Mouse (Mus musculus) embryonic facial prominence, embryonic 13.5 days (tissue): ENCODE measurements at regions not wholly inside any gene's neighbourhood (a gene's known extent, or its start where the extent isn't known, plus 50 kb on each side); places are given as distances from the start of the nearest gene placed in this dataset.
A peak's percentile ranks its signal among the peaks of the same experiment; 100 is the strongest.

ENCODE experiments used
- ATAC-seq: fragments of 200-750 bp; cut with Nextera tagmentation; 2 replicates; pipeline ENCODE4 v1.8.0; 2017; ENCODE audit warnings: low read depth; ENCODE audit not compliant: insufficient number of reproducible peaks, insufficient read depth, low FRiP score, low TSS enrichment
- H3K27ac ChIP-seq: fragments of 300-500 bp; sonication (generic); 2 replicates; pipeline ENCODE4 v1.5.1; 2015; ENCODE audit warnings: moderate library complexity, mild to moderate bottlenecking, inconsistent platforms
- H3K27me3 ChIP-seq: fragments of 300-500 bp; sonication (generic); 2 replicates; pipeline ENCODE4 v1.6.1; 2015; ENCODE audit warnings: mild to moderate bottlenecking, inconsistent platforms
- H3K36me3 ChIP-seq: fragments of 300-500 bp; sonication (generic); 2 replicates; pipeline ENCODE4 v1.6.1; 2015; ENCODE audit warnings: mild to moderate bottlenecking, inconsistent platforms
- H3K4me1 ChIP-seq: fragments of 300-500 bp; sonication (generic); 2 replicates; pipeline ENCODE4 v1.6.1; 2015; ENCODE audit warnings: inconsistent platforms
- H3K4me2 ChIP-seq: fragments of 300-500 bp; sonication (generic); 2 replicates; pipeline ENCODE4 v1.6.1; 2015; ENCODE audit warnings: moderate library complexity, mild to moderate bottlenecking, inconsistent platforms
- H3K4me3 ChIP-seq: fragments of 300-500 bp; sonication (generic); 2 replicates; pipeline ENCODE4 v1.5.1; 2015; ENCODE audit warnings: mild to moderate bottlenecking, inconsistent platforms
- H3K9ac ChIP-seq: fragments of 300-500 bp; sonication (generic); 2 replicates; pipeline ENCODE4 v1.6.1; 2015; ENCODE audit warnings: mild to moderate bottlenecking, inconsistent platforms
- H3K9me3 ChIP-seq: fragments of 300-500 bp; sonication (generic); 2 replicates; pipeline ENCODE4 v1.6.1; 2016; ENCODE audit warnings: inconsistent platforms
- WGBS: fragments of 180-500 bp; shearing (Covaris S2); methylation state at CpG from one replicate; pipeline ENCODE4 v1.1.7; 2015; ENCODE audit warnings: mixed read lengths; 5-methylcytosine and 5-hydroxymethylcytosine counted together

- H3K27ac ChIP-seq = no peak overlapping the region
Measured at GRCm38 (mm10) chr13:73009547-73010475, 250.5 kb upstream of the Irx4 start.

GRCm38 (mm10) chr13:73019181-73019580, 241.1 kb upstream of the Irx4 start:
- Histone ChIP-seq H3K36me3 (no peaks in the 10 kb centered on the region), H3K4me3 (no peak overlapping the region), H3K9ac (no peak overlapping the region), H3K27ac (no peak overlapping the region), H3K4me1 (no peaks in the 10 kb centered on the region), H3K27me3 (no peaks in the 10 kb centered on the region), H3K4me2 (no peak overlapping the region), H3K9me3 (no peaks in the 10 kb centered on the region)
- ATAC-seq = no peak
- WGBS = 89% methylated on average over 10 of the region's 10 CpGs

More at GRCm38 (mm10) chr13:73009547-73010475, 250.5 kb upstream of the Irx4 start:
- Histone ChIP-seq H3K9me3 (no peaks in the 10 kb centered on the region), H3K27me3 (peaks cover 8% of the 10 kb centered on the region; the same call in 1 of the 2 replicates), H3K4me1 (peaks cover 5% of the 10 kb centered on the region; the same call in 1 of the 2 replicates), H3K4me3 (no peak overlapping the region), H3K4me2 (no peak overlapping the region), H3K36me3 (no peaks in the 10 kb centered on the region), H3K9ac (no peak overlapping the region)
- 79% methylated on average over 15 of the region's 15 CpGs for WGBS
- no peak for ATAC-seq

GRCm38 (mm10) chr13:73031217-73031616, 229.1 kb upstream of the Irx4 start:
- 69% methylated on average over 3 of the region's 3 CpGs for WGBS
- Histone ChIP-seq H3K27me3 (peaks cover 13% of the 10 kb centered on the region), H3K27ac (no peak overlapping the region)

GRCm38 (mm10) chr13:73033055-73033454, 227.2 kb upstream of the Irx4 start:
- WGBS = 33% methylated on average over 3 of the region's 3 CpGs
- Histone ChIP-seq H3K9me3 (no peaks in the 10 kb centered on the region), H3K27ac (no peak overlapping the region), H3K9ac (no peak overlapping the region), H3K27me3 (peaks cover 13% of the 10 kb centered on the region), H3K36me3 (no peaks in the 10 kb centered on the region), H3K4me3 (no peak overlapping the region), H3K4me1 (no peaks in the 10 kb centered on the region), H3K4me2 (no peak overlapping the region)
- no peak for ATAC-seq

More at GRCm38 (mm10) chr13:73031217-73031616, 229.1 kb upstream of the Irx4 start:
- Histone ChIP-seq H3K9ac (no peak overlapping the region), H3K36me3 (no peaks in the 10 kb centered on the region), H3K4me1 (no peaks in the 10 kb centered on the region), H3K4me2 (no peak overlapping the region), H3K9me3 (no peaks in the 10 kb centered on the region), H3K4me3 (no peak overlapping the region)
- ATAC-seq = no peak

GRCm38 (mm10) chr13:73034065-73034831, 226.0 kb upstream of the Irx4 start:
- H3K9ac ChIP-seq = no peak overlapping the region
- ATAC-seq = no peak
- H3K4me1 ChIP-seq = no peaks in the 10 kb centered on the region
- H3K36me3 ChIP-seq = no peaks in the 10 kb centered on the region
- peaks cover 16% of the 10 kb centered on the region for H3K27me3 ChIP-seq
- H3K4me2 ChIP-seq = no peak overlapping the region
- no peaks in the 10 kb centered on the region for H3K9me3 ChIP-seq
- WGBS = 20% methylated on average over 10 of the region's 10 CpGs
- no peak overlapping the region for H3K27ac ChIP-seq
- no peak overlapping the region for H3K4me3 ChIP-seq

GRCm38 (mm10) chr13:73034886-73035285, 225.4 kb upstream of the Irx4 start:
- no peak for ATAC-seq
- no peaks in the 10 kb centered on the region for H3K4me1 ChIP-seq
- no peak overlapping the region for H3K4me2 ChIP-seq
- no peak overlapping the region for H3K9ac ChIP-seq
- no peaks in the 10 kb centered on the region for H3K36me3 ChIP-seq
- no peaks in the 10 kb centered on the region for H3K9me3 ChIP-seq
- H3K4me3 ChIP-seq = no peak overlapping the region
- peaks cover 16% of the 10 kb centered on the region for H3K27me3 ChIP-seq
- 71% methylated on average over 10 of the region's 10 CpGs for WGBS
- no peak overlapping the region for H3K27ac ChIP-seq

- Histone ChIP-seq H3K4me3 (no peak overlapping the region), H3K27me3 (peaks cover 16% of the 10 kb centered on the region), H3K9me3 (no peaks in the 10 kb centered on the region), H3K36me3 (no peaks in the 10 kb centered on the region), H3K4me1 (no peaks in the 10 kb centered on the region), H3K4me2 (no peak overlapping the region), H3K27ac (no peak overlapping the region), H3K9ac (no peak overlapping the region)
- 61% methylated on average over 2 of the region's 2 CpGs for WGBS
- ATAC-seq = no peak
Measured at GRCm38 (mm10) chr13:73035336-73035940, 224.8 kb upstream of the Irx4 start.

- no peak overlapping the region for H3K4me3 ChIP-seq
- no peaks in the 10 kb centered on the region for H3K9me3 ChIP-seq
- no peak overlapping the region for H3K4me2 ChIP-seq
- H3K36me3 ChIP-seq = no peaks in the 10 kb centered on the region
- H3K9ac ChIP-seq = no peak overlapping the region
- H3K27me3 ChIP-seq = peaks cover 19% of the 10 kb centered on the region
- peaks cover 11% of the 10 kb centered on the region; the same call in 1 of the 2 replicates for H3K4me1 ChIP-seq
- WGBS = 86% methylated on average over 5 of the region's 5 CpGs
- no peak for ATAC-seq
- no peak overlapping the region for H3K27ac ChIP-seq
Measured at GRCm38 (mm10) chr13:73039731-73040130, 220.5 kb upstream of the Irx4 start.

- Histone ChIP-seq H3K4me3 (no peak overlapping the region), H3K9me3 (no peaks in the 10 kb centered on the region), H3K36me3 (no peaks in the 10 kb centered on the region), H3K27me3 (peaks cover 16% of the 10 kb centered on the region), H3K27ac (no peak overlapping the region), H3K4me2 (no peak overlapping the region), H3K9ac (no peak overlapping the region), H3K4me1 (peaks cover 11% of the 10 kb centered on the region; the same call in 1 of the 2 replicates)
- 25% methylated on average over 14 of the region's 14 CpGs for WGBS
- ATAC-seq = 0 out of 2 replicates have a peak, but pooled peaks have one; percentile 32
Measured at GRCm38 (mm10) chr13:73041233-73042040, 218.8 kb upstream of the Irx4 start.

- no peaks in the 10 kb centered on the region for H3K36me3 ChIP-seq
- no peak overlapping the region for H3K9ac ChIP-seq
- no peak for ATAC-seq
- H3K27ac ChIP-seq = no peak overlapping the region
- H3K4me1 ChIP-seq = no peaks in the 10 kb centered on the region
- H3K9me3 ChIP-seq = no peaks in the 10 kb centered on the region
- H3K4me3 ChIP-seq = no peak overlapping the region
- WGBS = 75% methylated on average over 13 of the region's 13 CpGs
- H3K4me2 ChIP-seq = no peak overlapping the region
- H3K27me3 ChIP-seq = 0 out of 2 replicates have a peak, but pooled peaks cover 3% of the 10 kb centered on the region
Measured at GRCm38 (mm10) chr13:73069840-73070530, 190.3 kb upstream of the Irx4 start.
